Mouse (Mus musculus): ENCODE results near the gene Hspb3. TPM values are rescaled to one million over a fixed set of nuclear protein-coding genes. Genes with fewer than 3 reads are reported as not detected.

Hspb3 gene
- total RNA-seq, 2 experiments from 2014 or later, result 14.3 to 19.7 TPM

- peak; percentile 20 to 26 for DNase-seq
Measured at GRCm38 (mm10) chr13:113635799-113636222, 27.7 kb downstream of the Hspb3 start.

DNA sequence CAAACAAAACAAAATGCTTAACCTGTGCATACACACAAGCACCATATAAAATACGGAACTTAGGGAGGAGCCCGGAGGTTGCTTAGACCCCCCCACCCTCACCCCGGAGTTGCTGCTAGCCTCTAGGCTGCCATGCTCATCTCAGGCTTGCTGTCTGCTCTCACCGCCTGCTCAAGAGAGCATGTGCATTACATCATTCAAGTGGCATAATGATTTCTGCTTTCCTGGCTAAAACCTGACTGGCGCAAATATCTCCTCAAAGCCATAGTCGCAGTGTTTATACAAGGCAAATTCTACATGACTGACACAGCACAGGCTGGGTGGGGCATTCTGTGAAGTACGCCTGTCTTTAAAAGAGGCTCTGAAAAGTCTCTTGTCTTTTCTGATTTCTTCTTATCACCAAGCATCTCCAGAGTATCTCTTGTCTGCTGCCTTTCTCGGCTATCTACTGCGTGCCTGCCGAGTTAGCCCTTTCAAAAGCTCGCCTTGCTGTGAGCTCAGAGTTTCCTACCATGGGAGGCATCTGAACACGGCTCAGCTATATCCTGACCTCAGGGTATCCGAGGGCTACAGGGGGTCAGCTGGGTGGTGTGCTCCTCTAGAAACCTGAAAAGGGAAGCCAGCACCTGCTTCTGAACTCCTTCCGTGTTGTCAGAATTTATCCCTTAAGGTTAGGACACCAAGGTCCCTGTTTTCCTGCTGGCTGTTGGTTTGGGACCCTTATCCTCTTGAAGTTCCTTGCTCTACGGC is 28.6 kb downstream of the Hspb3 start:
- no peak for DNase-seq

DNA sequence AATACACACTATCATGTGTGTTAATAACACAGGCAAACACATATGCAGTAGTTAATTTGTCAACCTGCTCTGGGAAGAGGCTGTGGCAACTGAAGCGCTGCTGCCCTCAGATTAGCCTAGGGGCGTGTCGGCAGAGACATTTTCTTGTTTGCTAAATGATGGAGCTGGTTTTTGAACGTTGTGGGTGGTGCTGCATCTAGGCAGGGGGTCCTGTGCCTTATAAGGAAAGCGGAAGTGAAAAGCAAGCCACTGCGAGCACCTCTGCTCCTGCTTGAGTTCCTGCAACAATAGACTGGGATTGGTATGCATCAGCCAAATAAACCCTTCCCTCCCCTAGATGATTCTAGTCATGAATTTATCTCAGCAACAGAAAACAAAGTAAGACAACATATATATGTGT is 31.0 kb downstream of the Hspb3 start:
- DNase-seq, result no peak

- no peak for DNase-seq
Measured at GRCm38 (mm10) chr13:113627601-113628000, 35.9 kb downstream of the Hspb3 start.

GRCm38 (mm10) chr13:113622865-113623255 is 40.6 kb downstream of the Hspb3 start:
- peak in 1 of 2 experiments; percentile 18 for DNase-seq

- DNase-seq, result peak in 1 of 2 experiments; percentile 26
Measured at GRCm38 (mm10) chr13:113622122-113622864, 41.2 kb downstream of the Hspb3 start.

DNA sequence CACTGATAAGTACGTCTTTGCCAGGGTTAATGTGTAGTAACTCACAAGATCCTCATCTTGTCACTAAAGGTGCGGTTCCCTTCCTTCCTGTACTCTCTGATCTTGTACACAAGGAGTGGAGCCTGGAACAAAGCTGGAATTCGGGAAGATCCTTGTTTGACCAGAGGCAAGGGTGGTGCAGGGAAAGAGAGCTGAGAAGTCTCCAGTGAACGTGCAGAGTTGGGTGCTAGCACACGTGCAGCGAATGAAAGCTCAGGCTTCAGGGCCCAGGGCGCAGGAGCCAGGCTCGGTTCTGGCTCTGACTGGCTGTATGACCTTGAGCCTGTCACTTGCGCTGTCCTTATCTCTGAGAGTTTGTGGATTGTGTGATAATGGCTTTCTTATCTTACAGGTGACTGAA is 44.5 kb downstream of the Hspb3 start:
- DNase-seq, result peak in 1 of 2 experiments; percentile 19

DNA sequence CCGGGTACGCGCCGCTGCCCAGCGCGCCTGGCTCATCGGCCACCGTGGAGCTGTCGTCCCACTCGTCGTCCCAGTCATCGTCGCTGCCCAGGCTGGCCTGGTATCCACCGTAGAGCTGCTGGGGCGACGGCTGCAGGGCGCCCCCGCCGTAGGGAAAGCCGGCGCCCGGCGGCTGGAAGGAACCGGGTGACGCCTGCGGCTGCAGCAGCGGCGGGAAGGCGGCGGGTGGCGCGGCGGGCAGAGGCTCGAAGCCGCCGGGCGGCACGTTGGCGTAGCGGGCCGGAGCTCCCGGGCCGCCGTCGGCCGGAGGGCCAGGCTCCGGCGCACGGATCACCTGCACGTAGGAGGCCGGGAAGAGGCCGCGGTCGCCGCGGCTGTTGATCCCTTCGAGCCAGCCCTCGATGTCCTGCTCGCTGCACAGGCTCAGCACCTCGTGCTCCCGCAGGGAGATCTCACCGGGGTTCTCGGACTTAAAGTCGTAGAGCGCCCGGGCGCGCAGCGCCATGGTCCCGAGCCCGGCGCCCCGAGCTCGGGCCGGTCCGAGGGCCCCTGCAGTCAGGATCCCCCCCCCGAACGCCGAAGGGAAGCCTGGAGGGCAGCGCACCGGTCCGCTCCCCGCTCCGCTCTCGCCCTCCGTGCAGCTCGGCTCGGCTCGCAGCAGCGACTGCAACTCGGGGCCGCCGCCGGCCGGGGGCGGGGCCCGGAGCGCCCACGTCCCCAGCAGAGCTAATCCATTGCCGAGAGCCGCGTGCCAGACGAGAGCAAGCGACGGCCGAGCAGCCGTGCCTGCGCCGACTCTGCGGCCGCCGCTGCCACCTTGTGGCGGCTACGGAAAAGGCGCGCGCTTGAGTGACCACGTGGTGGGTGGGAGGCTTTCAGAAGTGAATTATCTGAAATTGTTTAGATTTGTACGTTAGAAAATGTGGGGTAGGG is 45.3 kb downstream of the Hspb3 start, which contains the start of gene Snx18:
Gene Snx18, minus strand, starts transcription at position 674 of the 933 bp plus-strand sequence.
- peak; percentile 94 for DNase-seq

DNA sequence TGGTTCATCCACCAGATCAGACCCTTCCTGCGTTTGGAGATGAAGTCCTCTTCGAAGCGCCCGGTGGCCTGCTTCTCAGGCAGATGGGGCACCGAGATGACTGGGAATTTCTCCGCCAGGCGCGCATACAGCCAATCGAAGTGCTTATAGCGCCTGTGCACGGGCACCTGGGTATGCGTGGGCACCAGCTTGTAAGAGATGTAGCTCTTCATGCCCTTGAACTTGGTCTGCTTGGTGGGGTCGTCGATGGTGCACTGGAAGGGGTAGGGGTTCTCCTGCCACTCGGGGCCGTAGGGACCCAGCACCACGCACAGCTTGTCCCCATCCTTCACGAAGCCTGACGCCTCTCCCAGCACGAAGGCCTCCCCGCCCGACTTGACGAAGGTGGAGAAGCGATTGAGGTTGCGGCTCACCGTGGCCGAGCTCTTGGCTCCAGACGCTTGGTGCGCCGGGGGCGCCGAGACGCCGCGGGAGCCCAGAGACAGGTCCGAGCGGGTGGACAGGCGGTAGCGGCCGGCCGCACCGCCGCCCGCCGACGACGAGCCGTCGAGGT is 46.1 kb downstream of the Hspb3 start:
- peak in 1 of 2 experiments; percentile 64 for DNase-seq

DNA sequence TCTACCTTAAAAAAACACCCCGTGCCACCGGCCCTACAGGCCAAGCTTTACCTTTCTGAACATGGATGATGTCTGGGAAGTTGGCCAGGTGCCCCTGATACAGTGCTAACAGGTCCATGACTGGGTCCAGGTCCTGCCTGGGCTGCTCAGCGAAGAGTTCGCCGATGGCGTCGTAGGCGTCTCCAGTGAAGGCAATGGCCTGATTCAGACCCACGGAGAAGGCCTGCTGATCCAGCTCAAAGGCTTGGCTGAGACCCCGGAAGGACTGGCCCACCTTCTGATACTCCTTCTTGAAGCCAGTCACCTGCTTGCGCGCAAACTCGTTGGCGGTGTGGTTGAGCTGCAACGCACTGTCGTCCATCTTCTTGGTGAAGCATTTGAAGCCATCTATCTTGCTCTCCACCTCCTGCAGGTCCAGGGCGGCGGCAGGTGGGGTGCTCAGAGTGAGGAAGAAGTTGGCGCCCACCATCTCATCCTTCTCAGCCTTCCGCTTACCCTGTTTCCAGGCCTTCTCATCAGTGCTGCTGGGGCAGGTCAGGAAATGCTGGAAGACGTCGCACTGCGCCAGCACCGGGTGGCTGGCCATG is 46.6 kb downstream of the Hspb3 start:
- peak in 1 of 2 experiments; percentile 68 for DNase-seq

- peak; percentile 56 to 70 for DNase-seq
Measured at GRCm38 (mm10) chr13:113615971-113616671, 47.4 kb downstream of the Hspb3 start.

DNA sequence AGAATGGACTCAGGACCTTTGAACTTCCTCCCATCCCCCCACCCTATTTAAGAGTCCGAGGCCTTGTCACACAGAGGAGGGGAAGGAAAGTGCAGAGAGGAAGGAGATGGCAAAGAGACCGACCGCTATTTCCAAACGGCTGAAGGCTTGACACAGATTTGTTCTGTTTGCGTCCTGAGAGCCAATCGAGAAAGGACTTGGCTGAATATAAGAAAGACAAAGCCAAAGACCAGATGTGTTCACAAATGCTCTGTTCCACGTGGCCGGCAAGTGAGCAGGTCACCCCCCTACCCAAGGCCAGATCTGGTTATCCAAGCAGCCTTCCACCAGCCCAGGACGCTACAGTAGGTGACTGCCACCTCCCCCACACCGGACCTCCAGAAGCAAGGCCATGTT is 47.9 kb downstream of the Hspb3 start:
- peak; percentile 72 to 80 for DNase-seq

DNA sequence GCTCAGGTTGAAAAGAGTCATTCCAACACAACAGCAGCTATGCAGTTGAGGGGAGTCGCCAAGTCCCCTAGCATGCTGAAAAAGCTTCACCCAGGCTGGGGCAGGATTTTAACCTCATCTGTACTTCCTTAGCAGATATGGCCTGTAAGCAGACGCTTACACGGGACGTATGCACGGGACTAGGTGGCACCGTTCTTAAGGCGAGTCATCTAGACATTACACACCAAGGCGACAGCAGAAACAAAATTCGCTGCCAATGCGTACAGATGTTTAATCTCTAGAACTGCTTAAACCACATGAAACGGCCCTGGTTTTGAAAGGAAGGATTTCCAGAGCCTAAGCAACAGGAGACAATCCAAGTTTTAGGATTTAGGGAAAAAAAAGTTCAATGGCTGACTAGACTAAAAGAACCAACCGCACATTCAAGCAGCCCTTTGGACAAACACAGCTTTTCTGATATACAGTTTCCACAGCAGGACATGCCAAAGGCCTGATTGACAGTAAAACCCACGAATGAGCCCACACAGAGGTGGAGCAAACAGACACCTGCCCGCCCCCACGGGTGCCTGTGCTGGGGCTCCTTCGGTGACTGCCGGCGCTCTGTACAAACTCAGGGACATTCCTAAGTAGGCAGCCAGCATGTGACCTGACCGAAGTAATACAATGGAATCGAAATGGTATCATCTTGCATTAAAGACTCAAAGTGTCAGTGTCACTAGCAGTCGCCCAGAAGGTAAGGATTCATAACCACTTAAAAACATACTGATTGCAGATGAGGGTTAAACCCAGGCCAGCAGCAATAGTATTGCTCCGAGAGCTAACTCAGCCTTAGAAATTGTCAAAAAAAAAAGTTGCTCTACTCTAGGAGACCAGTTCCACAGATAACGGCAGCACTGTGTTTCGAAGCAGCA is 48.6 kb downstream of the Hspb3 start:
- DNase-seq, result peak; percentile 93 to 94

GRCm38 (mm10) chr13:113613882-113614281 is 49.6 kb downstream of the Hspb3 start:
- DNase-seq, result peak in 1 of 2 experiments; percentile 59

DNA sequence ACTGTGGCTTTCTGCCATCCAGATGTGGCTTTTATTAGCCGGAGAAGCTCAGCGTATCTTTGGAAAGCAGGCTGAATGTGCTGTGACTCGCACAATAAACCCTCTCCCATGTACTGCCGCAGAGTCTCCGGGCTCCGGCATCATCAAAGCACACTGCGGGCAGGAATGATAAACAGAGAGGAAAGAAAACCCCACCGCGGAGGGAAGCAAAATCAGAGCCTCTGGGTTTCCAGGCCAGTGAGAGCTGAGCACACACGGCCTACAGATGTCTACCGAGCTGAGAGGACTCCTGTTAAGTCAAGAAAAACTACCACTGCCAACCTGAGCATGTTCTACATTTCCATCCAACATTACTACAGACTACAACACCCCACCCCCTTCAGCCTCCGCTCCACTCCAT is 50.1 kb downstream of the Hspb3 start:
- no peak for DNase-seq
